Mouse (Mus musculus): ENCODE measurements at regions not wholly inside any gene's neighbourhood (a gene's known extent, or its start where the extent isn't known, plus 50 kb on each side); places are given as distances from the start of the nearest gene placed in this dataset.

DNA sequence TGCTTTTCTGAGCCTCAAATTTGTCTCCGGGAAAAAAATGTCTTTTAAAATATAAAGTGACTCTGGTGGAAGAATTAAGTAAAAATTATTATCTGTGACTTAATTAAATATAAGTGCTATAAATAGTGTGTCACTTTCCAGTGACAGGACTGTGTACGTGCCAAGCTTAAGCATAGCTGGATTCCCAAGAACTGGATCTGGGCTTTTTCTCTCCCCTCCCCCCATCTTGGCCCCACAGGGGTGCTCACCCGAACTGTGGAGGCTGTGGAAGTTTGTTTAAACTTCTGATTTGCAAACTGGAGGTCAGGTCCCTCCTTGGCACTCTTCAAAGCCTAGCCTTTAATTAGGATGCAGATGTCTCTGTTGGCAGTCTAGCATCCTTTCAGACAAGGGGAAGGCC, 97.1 kb upstream of the Ado start:
- TF ChIP-seq POLR2A (IDR thresholded peaks at IDR 0.05; ENCODE audit: insufficient read depth, low read depth, low read length), result no peak
- no peak for TF ChIP-seq CTCF (IDR thresholded peaks at IDR 0.05; ENCODE audit: insufficient read depth, low read depth, low read length)

Measured in olfactory bulb, adult 2 months (tissue).